Mouse (Mus musculus) myocyte (in vitro differentiated cells): Measurements from ENCODE around the gene Serac1.

Source experiments
- CEBPB ChIP-seq: IDR thresholded peaks from 2 replicates; pipeline ENCODE4 v1.6.1; 2011; ENCODE audit warnings: mild to moderate bottlenecking, moderate library complexity; ENCODE audit not compliant: poor library complexity, insufficient read depth, severe bottlenecking
- E2F4 ChIP-seq: IDR thresholded peaks from one replicate; pipeline ENCODE4 v1.6.1; 2011; ENCODE audit warnings: mild to moderate bottlenecking, control low read depth, moderate library complexity; ENCODE audit not compliant: insufficient read depth
- MAX ChIP-seq: IDR thresholded peaks from one replicate; pipeline ENCODE4 v1.6.1; 2011; ENCODE audit warnings: low read depth, mild to moderate bottlenecking, control low read depth
- MYOG ChIP-seq, 3 experiments: IDR thresholded peaks; one replicate each; pipeline ENCODE4 v1.6.1; 2011; ENCODE audit warnings: control low read depth in 2 of 3, low read depth in 2 of 3, mild to moderate bottlenecking in 2 of 3; ENCODE audit not compliant: insufficient read length in 2 of 3, control insufficient read depth in 1 of 3, insufficient read depth in 1 of 3
- POLR2A ChIP-seq: IDR thresholded peaks from one replicate; pipeline ENCODE4 v1.6.1; 2011; ENCODE audit warnings: low read depth, mild to moderate bottlenecking, control low read depth, moderate library complexity; ENCODE audit not compliant: insufficient read length
- POLR2AphosphoS2 ChIP-seq: IDR thresholded peaks from one replicate; pipeline ENCODE4 v1.6.1; 2011; ENCODE audit warnings: low read depth, control low read depth; ENCODE audit not compliant: insufficient read length
- TCF12 ChIP-seq: IDR thresholded peaks from one replicate; pipeline ENCODE4 v1.6.1; 2011; ENCODE audit warnings: mild to moderate bottlenecking, control low read depth; ENCODE audit not compliant: poor library complexity, insufficient read depth, severe bottlenecking
- USF1 ChIP-seq: IDR thresholded peaks from one replicate; pipeline ENCODE4 v1.6.1; 2011; ENCODE audit warnings: low read depth, mild to moderate bottlenecking, control low read depth, moderate library complexity

DNA sequence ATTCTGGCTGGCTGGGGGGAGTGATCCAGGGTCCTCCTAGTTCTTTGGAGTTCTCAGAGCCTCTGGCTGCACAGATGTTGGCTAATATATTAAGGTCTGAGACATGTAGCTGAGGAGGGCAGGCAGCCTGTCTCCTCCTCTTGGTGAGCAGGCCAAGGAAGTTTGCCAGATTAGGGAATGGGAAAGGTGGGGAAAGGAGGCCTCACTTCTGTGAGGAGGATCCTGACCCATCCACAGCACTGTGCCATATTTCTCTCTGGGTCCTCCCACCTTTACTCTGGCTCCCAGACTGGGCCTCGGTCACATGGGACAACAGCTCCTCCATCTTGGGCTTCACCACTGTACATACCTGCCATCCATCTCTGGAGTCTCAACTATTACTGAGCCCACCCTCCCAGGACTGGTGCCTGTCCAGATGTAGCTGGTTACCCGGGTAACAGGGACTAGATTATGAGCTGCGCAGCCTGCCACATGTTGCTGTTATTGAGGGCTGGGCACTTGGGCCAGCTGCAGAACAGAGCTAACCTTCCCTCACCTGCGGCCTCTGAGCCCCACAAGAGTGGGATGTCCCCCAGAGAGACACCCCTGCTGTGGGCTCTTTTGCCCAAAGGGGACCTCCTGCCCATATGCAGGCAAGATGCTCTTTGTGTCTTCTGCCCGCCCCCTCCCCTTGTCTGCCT, 72.3 kb downstream of the Serac1 start:
- TF ChIP-seq POLR2A (no peak), TCF12 (no peak), CEBPB (no peak), E2F4 (no peak), MAX (no peak), USF1 (no peak), POLR2AphosphoS2 (no peak), MYOG (IDR thresholded peaks at IDR 0.05; ENCODE audit: control insufficient read depth in 1 of 3, insufficient read depth in 1 of 3, insufficient read length in 2 of 3, low read depth in 2 of 3) (no peak)
